Mouse (Mus musculus) lung, adult 2 months (tissue): ENCODE results near the gene Ccl2. TPM values are rescaled to one million over a fixed set of nuclear protein-coding genes. Genes with fewer than 3 reads are reported as not detected.

Experiments used
- DNase-seq: peaks from one replicate; pipeline ENCODE4 v3.0.0; 2022
- H3K4me1 ChIP-seq: fragments of 200-500 bp; 2 replicates; pipeline ENCODE4 v1.6.1; 2011; ENCODE audit warnings: low read length; ENCODE audit not compliant: control insufficient read depth, insufficient read depth
- H3K4me3 ChIP-seq: fragments of 200-500 bp; replicated peaks from 2 replicates; pipeline ENCODE3; 2011; ENCODE audit warnings: low read depth, mild to moderate bottlenecking, control low read depth, low read length; ENCODE audit errors: extremely low read depth
- CTCF ChIP-seq: fragments of 200-500 bp; IDR thresholded peaks from 2 replicates; pipeline ENCODE4 v1.5.1; 2011; ENCODE audit warnings: mild to moderate bottlenecking, low read length, control low read depth; ENCODE audit not compliant: insufficient read depth
- POLR2A ChIP-seq: fragments of 200-500 bp; IDR thresholded peaks from 2 replicates; pipeline ENCODE4 v1.6.1; 2011; ENCODE audit warnings: low read depth, mild to moderate bottlenecking, control low read depth, low read length, borderline replicate concordance; ENCODE audit errors: extremely low read depth
- WGBS: fragments of 180-500 bp; shearing (Covaris S2); methylation state at CpG from one replicate; pipeline ENCODE4 v1.1.7; 2018; 5-methylcytosine and 5-hydroxymethylcytosine counted together
- polyA plus RNA-seq: library from polyadenylated mRNA; depleted of rRNA; stranded (reverse); fragments of >200 nt; gene quantifications from 2 replicates; pipeline ENCODE4 v1.2.3, GENCODE M21; 2012; rRNA removed

Gene Ccl2
- polyA plus RNA-seq, 1 experiment, result 1.9 TPM

DNA sequence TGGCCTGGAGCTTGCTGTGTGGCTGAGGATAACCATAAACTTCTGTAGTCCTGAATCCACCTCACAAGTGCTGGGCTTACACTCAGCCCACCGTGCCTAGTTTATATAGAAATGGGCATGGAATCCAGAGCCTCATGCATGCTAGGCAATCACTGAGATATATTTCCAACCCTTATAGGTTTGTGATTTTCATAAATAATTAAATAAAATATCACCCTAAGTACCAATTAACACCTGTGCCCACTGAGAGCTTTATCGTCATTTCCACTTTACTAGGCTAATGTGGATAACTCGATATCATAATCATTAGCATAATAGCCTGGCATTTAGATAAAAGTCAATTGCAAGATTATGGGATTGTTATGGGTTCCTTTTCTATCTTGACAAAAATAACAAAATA, 49.0 kb downstream of the Ccl2 start:
- Histone ChIP-seq H3K4me3 (no peak overlapping the region), H3K4me1 (no peaks in the 10 kb centered on the region)
- DNase-seq, result no peak
- WGBS, result 92% methylated on average over 3 of the region's 3 CpGs
- TF ChIP-seq CTCF, result no peak
- no peak for TF ChIP-seq POLR2A

Other genes with a start within 250 kb of the Ccl2 start
- gene 5530401A14Rik, start 174.9 kb upstream of the Ccl2 start, polyA plus RNA-seq, result not detected in 2 replicates
- 0.04 and 0.05 TPM in 2 replicates for gene Asic2, start 67.1 kb upstream of the Ccl2 start, polyA plus RNA-seq
- not detected in 2 replicates for gene Gm17268, start 3.0 kb downstream of the Ccl2 start, polyA plus RNA-seq
- 0.51 and 0.58 TPM in 2 replicates for gene Ccl7, start 10.1 kb downstream of the Ccl2 start, polyA plus RNA-seq
- gene Ccl11, start 22.3 kb downstream of the Ccl2 start, polyA plus RNA-seq, result 6.9 and 7.6 TPM in 2 replicates
- gene Ccl12, start 66.3 kb downstream of the Ccl2 start, polyA plus RNA-seq, result 0.93 and 2.9 TPM in 2 replicates
- 2.1 and 2.7 TPM in 2 replicates for gene Ccl8, start 79.6 kb downstream of the Ccl2 start, polyA plus RNA-seq